Mouse (Mus musculus) hindbrain, postnatal 0 days (tissue): ENCODE measurements around the gene AW146154. TPM values are rescaled to one million over a fixed set of nuclear protein-coding genes. Genes with fewer than 3 reads are reported as not detected.
"Not testable (repeated sequence)": the region's sequence is repeated elsewhere in the genome, so short reads cannot be mapped to it uniquely, and the experiment has no call there.

Experiments
- ATAC-seq: fragments of 200-750 bp; cut with Nextera tagmentation; 2 replicates; pipeline ENCODE4 v1.8.0; 2017; ENCODE audit warnings: mild to moderate bottlenecking, moderate TSS enrichment, moderate library complexity
- DNase-seq: peaks from one replicate; pipeline ENCODE4 v3.0.0-alpha.2; 2015; ENCODE audit warnings: low spot score
- H3K27ac ChIP-seq: fragments of 300-500 bp; sonication (generic); 2 replicates; pipeline ENCODE4 v1.5.1; 2014; ENCODE audit warnings: mild to moderate bottlenecking
- H3K27me3 ChIP-seq: fragments of 300-500 bp; sonication (generic); 2 replicates; pipeline ENCODE4 v1.6.1; 2014; ENCODE audit warnings: low read length, mixed read lengths; ENCODE audit not compliant: insufficient read depth
- H3K36me3 ChIP-seq: fragments of 300-500 bp; sonication (generic); 2 replicates; pipeline ENCODE4 v1.6.1; 2014; ENCODE audit warnings: low read length, mixed read lengths; ENCODE audit not compliant: insufficient read depth
- H3K4me1 ChIP-seq: fragments of 300-500 bp; sonication (generic); 2 replicates; pipeline ENCODE4 v1.6.1; 2014; ENCODE audit warnings: antibody characterized with exemption, low read length, mixed read lengths; ENCODE audit not compliant: insufficient read depth
- H3K4me2 ChIP-seq: fragments of 300-500 bp; sonication (generic); 2 replicates; pipeline ENCODE4 v1.6.1; 2014; ENCODE audit warnings: low read depth, mild to moderate bottlenecking, low read length, moderate library complexity, mixed read lengths
- H3K4me3 ChIP-seq: fragments of 300-500 bp; sonication (generic); 2 replicates; pipeline ENCODE4 v1.5.1; 2014; ENCODE audit warnings: low read length
- H3K9ac ChIP-seq: fragments of 300-500 bp; sonication (generic); replicated peaks from 2 replicates; pipeline ENCODE4 v1.6.1; 2014; ENCODE audit warnings: mild to moderate bottlenecking, low read length, moderate library complexity, mixed read lengths
- H3K9me3 ChIP-seq: fragments of 300-500 bp; sonication (generic); 2 replicates; pipeline ENCODE4 v1.6.1; 2016; ENCODE audit warnings: low read length, mixed read lengths
- CTCF ChIP-seq: IDR thresholded peaks from 2 replicates; pipeline ENCODE4 v1.5.1; 2016; ENCODE audit warnings: antibody characterized with exemption, control low read depth, low read depth
- WGBS: fragments of 180-500 bp; shearing (Covaris S2); extraction: QIAGEN DNeasy Blood & Tissue Kit; methylation state at CpG from one replicate; pipeline ENCODE4 v1.1.7; 2014; 5-methylcytosine and 5-hydroxymethylcytosine counted together
- polyA plus RNA-seq: library from polyadenylated mRNA; unstranded; fragments of >200 nt; fragmentation: Nextera tagmentation; extraction: Ambion mirVana; gene quantifications from 2 replicates; pipeline ENCODE4 v1.2.1, GENCODE M21; 2015
- total RNA-seq: library from RNA; depleted of rRNA; stranded (reverse); fragments of >200 nt; gene quantifications from 2 replicates; pipeline ENCODE4 v1.2.3, GENCODE M21; 2014; rRNA removed

The AW146154 gene
- total RNA-seq (3.0 and 5.3 TPM in 2 replicates), polyA plus RNA-seq (3.6 and 4.1 TPM in 2 replicates)

DNA sequence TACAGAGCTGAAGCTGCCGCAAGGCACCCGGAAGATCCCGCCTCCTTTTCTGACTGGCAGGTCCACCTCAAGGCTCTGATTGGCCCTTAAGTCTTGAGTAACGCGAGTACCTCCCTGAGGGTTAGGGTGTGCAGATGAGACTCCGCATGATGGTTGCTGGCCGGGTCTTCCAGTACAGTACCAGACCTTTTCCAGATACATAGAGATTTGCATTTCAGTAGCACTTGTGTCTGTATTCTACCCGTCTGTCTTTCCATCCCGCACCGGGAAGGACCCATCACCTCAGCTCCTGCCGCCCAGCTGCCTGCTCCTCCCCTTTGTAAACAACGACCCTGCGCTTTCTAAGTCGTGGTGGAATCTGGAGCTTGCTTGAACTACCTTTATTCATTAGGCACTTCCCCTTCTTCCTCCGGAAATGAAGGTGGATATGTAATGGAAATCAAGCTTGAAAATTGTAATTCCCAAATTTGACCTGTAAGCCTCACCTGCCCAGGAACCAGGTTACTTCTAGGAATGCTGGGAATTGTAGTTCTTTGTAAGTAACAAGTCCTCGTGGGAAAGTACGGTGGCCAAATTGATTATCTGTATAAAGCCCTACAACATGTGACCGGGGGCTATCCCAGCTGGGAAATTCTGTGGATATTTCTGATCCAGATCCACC, at the start of gene AW146154, which contains the start of gene Gm20449:
Gene AW146154 (minus strand): TSS at position 502 of the 661 bp plus-strand sequence.
Gene Gm20449 (minus strand): TSS at position 29 of the 661 bp plus-strand sequence.
- H3K4me1 ChIP-seq, result no peaks in the 10 kb centered on the region
- peaks cover 6% of the 10 kb centered on the region; the same call in 1 of the 2 replicates for H3K9me3 ChIP-seq
- H3K27ac ChIP-seq, result peak within 1 kb of the TSS; percentile 70; the same call in 1 of the 2 replicates
- DNase-seq (peak; percentile 94), ATAC-seq (peak; percentile 98)
- H3K4me2 ChIP-seq, result peak within 1 kb of the TSS; percentile 67
- no peaks in the 10 kb centered on the region for H3K27me3 ChIP-seq
- H3K9ac ChIP-seq, result peak within 1 kb of the TSS; percentile 46
- peak within 1 kb of the TSS; percentile 60 for H3K4me3 ChIP-seq
- no peak for TF ChIP-seq CTCF
- no peaks in the 10 kb centered on the region for H3K36me3 ChIP-seq
- under 1% methylated on average over 18 of the region's 18 CpGs for WGBS

DNA sequence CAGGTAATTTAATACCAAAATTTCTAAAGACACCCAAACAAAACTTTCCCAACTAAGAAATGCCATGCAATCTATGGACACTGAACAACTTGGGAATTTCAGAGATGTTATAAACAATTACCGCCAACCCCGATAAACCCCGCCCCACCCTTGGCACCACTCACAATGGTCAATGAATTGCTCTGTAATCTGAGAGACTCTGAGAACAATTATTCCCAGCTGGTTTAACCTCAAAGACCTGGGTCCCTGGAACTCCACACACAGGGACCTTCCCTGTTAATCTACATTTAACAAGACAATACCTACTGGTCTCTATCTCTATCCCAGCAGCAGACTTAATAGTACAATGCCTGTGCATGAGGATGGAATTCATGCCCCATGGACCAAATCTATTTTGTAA, 13.0 kb upstream of the AW146154 start:
- Histone ChIP-seq H3K9ac (no peak overlapping the region), H3K27me3 (no peaks in the 10 kb centered on the region), H3K4me1 (no peaks in the 10 kb centered on the region), H3K9me3 (0 out of 2 replicates have a peak, but pooled peaks cover 10% of the 10 kb centered on the region), H3K4me2 (no peak overlapping the region), H3K4me3 (no peak overlapping the region), H3K27ac (no peak overlapping the region), H3K36me3 (no peaks in the 10 kb centered on the region)
- TF ChIP-seq CTCF, result no peak
- WGBS, result 79% methylated on average over 3 of the region's 3 CpGs
- no peak for DNase-seq
- no peak for ATAC-seq

DNA sequence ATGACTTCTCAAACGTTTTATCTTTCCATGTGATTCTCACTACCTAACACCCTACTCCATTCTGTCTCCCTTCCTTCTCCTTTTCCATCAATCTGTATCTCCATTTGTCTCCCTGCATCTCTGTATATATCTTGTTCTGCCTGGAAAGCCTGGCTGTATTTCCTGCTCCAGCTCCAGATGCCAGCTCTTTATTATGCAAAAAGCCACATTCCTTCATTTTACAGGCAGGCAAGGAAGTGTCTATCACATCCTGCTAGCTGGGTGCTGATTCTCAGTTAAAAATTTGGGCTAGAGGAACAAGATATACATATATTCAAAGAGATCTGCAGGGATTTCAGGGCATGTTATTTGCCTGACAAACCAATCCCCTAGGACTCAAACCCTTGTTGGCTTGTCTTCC, 12.5 kb upstream of the AW146154 start:
- Histone ChIP-seq H3K27ac (no peak overlapping the region), H3K4me1 (no peaks in the 10 kb centered on the region), H3K36me3 (no peaks in the 10 kb centered on the region), H3K27me3 (no peaks in the 10 kb centered on the region), H3K9me3 (0 out of 2 replicates have a peak, but pooled peaks cover 8% of the 10 kb centered on the region), H3K4me3 (no peak overlapping the region), H3K9ac (no peak overlapping the region), H3K4me2 (no peak overlapping the region)
- WGBS, result 21% methylated on average over 1 of the region's 1 CpGs
- TF ChIP-seq CTCF, result no peak
- ATAC-seq (no peak), DNase-seq (no peak)

DNA sequence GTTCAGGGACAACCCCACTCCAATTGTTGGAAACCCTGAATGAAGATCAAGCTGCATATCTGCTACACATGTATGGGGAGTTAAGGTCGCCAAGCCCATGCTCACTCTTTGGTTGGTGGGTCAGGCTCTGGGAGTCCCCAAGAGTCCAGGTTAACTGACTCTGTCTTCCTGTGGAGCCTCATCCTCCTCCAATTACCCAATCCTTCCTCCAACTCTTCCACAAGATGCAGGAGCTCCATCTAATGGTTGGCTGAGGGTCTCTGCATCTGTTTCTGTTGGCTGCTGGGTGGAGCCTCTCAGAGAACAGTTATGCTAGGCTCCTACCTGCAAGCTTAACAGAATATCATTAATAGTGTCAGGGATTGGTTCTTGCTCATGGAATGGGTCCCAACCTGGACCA, 2.7 kb upstream of the AW146154 start:
- Histone ChIP-seq H3K36me3 (no peaks in the 10 kb centered on the region), H3K4me2 (no peak overlapping the region), H3K9ac (no peak overlapping the region), H3K4me3 (no peak overlapping the region), H3K9me3 (0 out of 2 replicates have a peak, but pooled peaks cover 5% of the 10 kb centered on the region), H3K27ac (no peak overlapping the region), H3K27me3 (no peaks in the 10 kb centered on the region), H3K4me1 (no peaks in the 10 kb centered on the region)
- WGBS, result 55% methylated on average over 1 of the region's 1 CpGs
- ATAC-seq, result no peak
- DNase-seq, result no peak
- TF ChIP-seq CTCF, result no peak

DNA sequence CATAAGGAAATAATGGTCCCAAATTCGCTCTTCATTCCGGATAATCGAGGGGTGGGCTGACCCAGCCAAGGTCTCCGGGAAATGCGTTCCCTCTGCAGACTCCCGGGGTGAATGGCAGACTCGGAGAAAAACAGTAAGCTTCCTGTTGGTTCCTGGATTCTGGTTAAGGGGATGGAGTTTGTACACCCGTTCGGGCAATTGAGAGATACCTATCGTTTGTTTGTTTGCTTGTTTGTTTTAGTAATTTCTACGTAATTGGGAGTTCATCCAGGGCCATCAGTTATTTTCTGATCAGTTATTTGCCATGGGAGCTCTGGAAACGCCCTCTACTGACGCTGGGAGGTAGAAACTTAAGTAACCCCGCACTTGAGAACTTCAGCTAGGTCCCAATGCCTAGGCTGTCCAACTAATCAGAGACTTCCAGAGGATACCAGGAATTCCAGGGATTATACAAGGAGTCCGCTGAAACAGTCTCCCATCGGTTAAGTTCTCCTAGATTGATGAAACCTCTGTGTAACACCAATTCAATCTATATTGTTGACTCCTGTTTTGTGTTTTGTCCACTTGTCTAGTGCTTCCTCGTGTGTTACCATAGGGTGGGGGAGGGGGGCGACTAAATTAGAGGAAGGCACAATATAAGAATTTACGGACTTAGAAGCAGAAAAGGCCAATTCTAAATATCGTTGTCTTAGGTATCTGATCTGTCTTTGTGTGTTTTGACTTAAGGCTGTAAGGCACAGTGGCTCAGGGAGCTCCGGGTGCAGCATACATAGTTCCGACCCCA, 653 bp upstream of the AW146154 start:
- H3K36me3 ChIP-seq, result no peaks in the 10 kb centered on the region
- WGBS, result 22% methylated on average over 22 of the region's 22 CpGs
- no peak overlapping the region for H3K27ac ChIP-seq
- peak overlapping the region; percentile 60 for H3K4me3 ChIP-seq
- DNase-seq, result peak; percentile 65
- TF ChIP-seq CTCF, result peak; percentile 41
- H3K9ac ChIP-seq, result peak overlapping the region; percentile 46
- 0 out of 2 replicates have a peak, but pooled peaks cover 2% of the 10 kb centered on the region for H3K9me3 ChIP-seq
- no peaks in the 10 kb centered on the region for H3K4me1 ChIP-seq
- peak overlapping the region; percentile 67 for H3K4me2 ChIP-seq
- ATAC-seq, result 0 out of 2 replicates have a peak, but pooled peaks have one; percentile 17
- no peaks in the 10 kb centered on the region for H3K27me3 ChIP-seq

DNA sequence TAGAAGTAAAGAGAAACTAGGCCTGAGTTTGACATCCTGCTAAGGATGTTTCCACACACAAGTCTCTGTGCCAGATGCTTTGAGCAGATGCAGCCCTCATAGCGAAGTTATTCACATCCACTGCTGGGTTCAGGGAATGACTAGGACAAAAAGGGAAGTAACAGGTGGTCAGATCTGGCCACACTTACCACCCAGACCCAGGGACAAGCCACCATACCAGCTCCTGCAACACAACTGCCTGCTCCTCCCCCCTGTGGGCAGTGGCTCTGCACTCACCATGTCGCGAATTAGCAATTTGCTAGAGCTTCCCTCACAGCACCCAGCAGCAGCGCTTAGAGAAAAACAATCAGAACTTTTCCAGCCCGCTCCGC, 687 bp downstream of the AW146154 start:
- not testable (repeated sequence) for H3K9me3 ChIP-seq, H3K4me1 ChIP-seq, H3K36me3 ChIP-seq, ATAC-seq, DNase-seq, H3K27me3 ChIP-seq
- Histone ChIP-seq H3K4me2 (peak overlapping the region; percentile 67), H3K9ac (peak overlapping the region; percentile 46), H3K4me3 (peak overlapping the region; percentile 60), H3K27ac (peak overlapping the region; percentile 70; the same call in 1 of the 2 replicates)
- WGBS, result under 1% methylated on average over 6 of the region's 6 CpGs

DNA sequence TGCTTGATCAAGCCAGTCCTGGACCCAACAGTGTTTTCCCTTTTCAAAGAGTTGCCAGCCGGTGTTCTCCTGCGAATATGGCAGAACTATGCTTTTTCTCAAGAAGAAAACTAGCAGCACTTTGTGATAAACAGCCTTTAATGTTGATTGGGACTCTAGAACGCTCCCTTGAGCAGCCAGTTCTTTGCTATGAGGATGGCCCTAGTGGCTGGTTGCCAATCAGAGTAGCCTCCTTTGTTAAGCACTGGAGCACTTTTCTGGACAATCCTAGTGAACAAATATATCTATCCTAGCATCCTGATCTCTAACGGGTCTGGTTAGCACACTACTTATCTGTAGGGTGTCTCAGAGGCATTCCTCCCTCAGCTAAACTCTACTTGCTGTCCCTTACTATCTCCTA, 1.2 kb downstream of the AW146154 start:
- H3K4me3 ChIP-seq, result peak overlapping the region; percentile 60; the same call in 1 of the 2 replicates
- not testable (repeated sequence) for H3K36me3 ChIP-seq, H3K9me3 ChIP-seq, DNase-seq, H3K27me3 ChIP-seq, H3K4me1 ChIP-seq, H3K27ac ChIP-seq, ATAC-seq, H3K9ac ChIP-seq
- WGBS, result 79% methylated on average over 2 of the region's 4 CpGs
- H3K4me2 ChIP-seq, result peak overlapping the region; percentile 67
